8 mouse cellular contexts compared by ENCODE assay signal in the genomic region with DNA sequence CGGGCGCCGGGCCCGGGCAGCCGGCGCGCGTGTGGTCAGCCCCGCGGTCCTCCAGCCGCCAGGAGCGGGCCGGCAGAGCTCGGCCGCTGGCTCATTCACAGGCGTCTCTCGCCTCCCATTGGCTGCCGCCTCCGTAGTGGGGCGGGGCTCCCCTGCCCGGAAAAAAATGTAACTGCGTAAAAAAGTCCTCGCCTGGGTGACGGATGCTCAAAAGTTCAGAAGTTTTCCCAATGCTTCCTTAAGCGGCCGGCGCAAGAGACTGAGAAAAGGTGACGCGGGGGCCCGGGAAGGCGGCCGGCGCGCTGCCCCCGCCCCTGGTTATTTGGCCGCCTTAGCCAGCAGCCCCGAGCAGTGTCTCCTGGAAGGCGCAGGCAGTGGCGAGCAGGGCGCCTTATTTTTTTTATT. TPM values are rescaled to one million over a fixed set of nuclear protein-coding genes. Genes with fewer than 3 reads are reported as not detected.
A peak's percentile ranks its signal among the peaks of the same experiment; 100 is the strongest.
DNase-seq lines count a peak whose midpoint lies in the region; ATAC-seq and TF ChIP-seq lines count a peak whose summit lies in the region.

A gene (plus strand): TSS at position 206 of the 405 bp plus-strand sequence.

- no peaks in the 10 kb centered on the region for H3K9me3 ChIP-seq in ES-Bruce4 (replicated peaks; ENCODE audit: control insufficient read depth, insufficient read depth, low read length, poor library complexity, severe bottlenecking)
- H3K9me3 ChIP-seq in forebrain, embryonic 14.5 days (replicated peaks; ENCODE audit: control insufficient read depth, low read length), result no peaks in the 10 kb centered on the region

- peak within 1 kb of the TSS; percentile 84 for H3K4me2 ChIP-seq in forebrain, embryonic 14.5 days (ENCODE audit: low read length)

- no peak for TF ChIP-seq CTCF in ES-Bruce4 (IDR thresholded peaks at IDR 0.05; ENCODE audit: low read depth, low read length)

- intact Hi-C loops in heart, postnatal 14 days (cut with DNase I), result loop anchor here (5.0 to 10.0 kb wide), 2 partner anchors 211 to 798 kb away; no protein-coding TSS in a partner anchor

- H3K4me3 ChIP-seq in ES-Bruce4 (ENCODE audit: low read depth, low read length), result peak within 1 kb of the TSS; percentile 62
- H3K4me3 ChIP-seq in forebrain, embryonic 14.5 days (ENCODE audit: low read depth, low read length), result peak within 1 kb of the TSS; percentile 37

- no peak within 1 kb of the TSS for H3K27ac ChIP-seq in ES-Bruce4 (ENCODE audit: insufficient read depth, low read length)
- H3K27ac ChIP-seq in forebrain, embryonic 14.5 days (ENCODE audit: low read depth, low read length), result peak within 1 kb of the TSS; percentile 55; the same call in 1 of the 2 replicates

- TF ChIP-seq EP300 in ES-Bruce4 (IDR thresholded peaks at IDR 0.05; ENCODE audit: insufficient read depth, low read depth, low read length), result no peak

- H3K27me3 ChIP-seq in ES-Bruce4 (ENCODE audit: control insufficient read depth, insufficient read depth, low read length, poor library complexity, severe bottlenecking), result peaks cover 42% of the 10 kb centered on the region
- H3K27me3 ChIP-seq in forebrain, embryonic 14.5 days (replicated peaks; ENCODE audit: control insufficient read depth, insufficient read depth, low read length), result peaks cover 80% of the 10 kb centered on the region

- H3K4me1 ChIP-seq in ES-Bruce4 (ENCODE audit: control insufficient read depth, insufficient read depth, low read length), result no peaks in the 10 kb centered on the region
- peaks cover 7% of the 10 kb centered on the region; the same call in 1 of the 2 replicates for H3K4me1 ChIP-seq in forebrain, embryonic 14.5 days (ENCODE audit: control insufficient read depth, insufficient read depth, low read length)

- WGBS in forebrain, embryonic 14.5 days, result 0% methylated on average over 25 of the region's 40 CpGs
- under 1% methylated on average over 40 of the region's 40 CpGs for WGBS in large intestine, adult 2 months

- no peaks in the 10 kb centered on the region for H3K36me3 ChIP-seq in ES-Bruce4 (ENCODE audit: control insufficient read depth, insufficient read depth, low read length, poor library complexity, severe bottlenecking)
- no peaks in the 10 kb centered on the region for H3K36me3 ChIP-seq in forebrain, embryonic 14.5 days (ENCODE audit: control insufficient read depth, insufficient read depth, low read length)

- peak within 1 kb of the TSS; percentile 73 for H3K9ac ChIP-seq in ES-Bruce4 (ENCODE audit: low read depth, poor library complexity, severe bottlenecking)
- H3K9ac ChIP-seq in forebrain, embryonic 14.5 days (ENCODE audit: low read length), result peak within 1 kb of the TSS; percentile 54

- peak; percentile 66 to 79 for DNase-seq in adrenal gland, postnatal 4 days (ENCODE audit: low spot score in 2 of 2)
- DNase-seq in forebrain, embryonic 14.5 days (ENCODE audit: low spot score), result peak; percentile 81
- DNase-seq in heart, postnatal 14 days, result peak; percentile 90
- DNase-seq in large intestine, adult 2 months (ENCODE audit: low read depth, low spot score), result peak; percentile 31
- DNase-seq in lung, postnatal 14 days, result peak; percentile 79
- peak; percentile 58 to 62 for DNase-seq in right cerebral cortex, adult 2 months (ENCODE audit: low spot score in 2 of 2)

- no peak for TF ChIP-seq POLR2A in ES-Bruce4 (IDR thresholded peaks at IDR 0.05; ENCODE audit: insufficient read depth, low read length)

- ATAC-seq in forebrain, embryonic 14.5 days, result peak; percentile 81
- no peak for ATAC-seq in activated CD4-positive, CD25-positive, alpha-beta regulatory T cell, adult 4 months

RNA-seq across cellular contexts. Expression of the gene that starts here (rescaled TPM):
- polyA plus RNA-seq in ES-Bruce4 (2011; ENCODE audit: insufficient read depth, insufficient read length, low read depth, missing spikeins), result 0.26 and 0.34 TPM in 2 replicates
- 10 to 100 TPM in 1 of 2 experiments, 1 to 10 TPM in 1; 9.7 to 13.4 TPM for total RNA-seq in adrenal gland, postnatal 4 days (2021)
- polyA plus RNA-seq in forebrain, embryonic 14.5 days (2014; fragmentation: Nextera tagmentation; extraction: Ambion mirVana), result 1.4 and 1.5 TPM in 2 replicates
- total RNA-seq in heart, postnatal 14 days (2021), result 1 to 10 TPM; 4.8 to 7.0 TPM
- polyA plus RNA-seq in large intestine, adult 2 months (2012; rRNA removed), result 0.02 and 0.07 TPM in 2 replicates
- not detected for polyA plus RNA-seq in activated CD4-positive, CD25-positive, alpha-beta regulatory T cell, adult 4 months (2017; shearing (Covaris generic))

Comparison
In these comparisons a context has a peak if more than half of its experiments do, and no peak if none do; other contexts are left out.
1. Peak in DNase-seq in large intestine, adult 2 months; RNA of the gene not detected or under 1 TPM.
2. DNase-seq: peak in every context shown above with its lines; median percentile 90 in heart, postnatal 14 days; 81 in forebrain, embryonic 14.5 days; 79 in lung, postnatal 14 days; 72 in adrenal gland, postnatal 4 days; 60 in right cerebral cortex, adult 2 months; 31 in large intestine, adult 2 months.